Mouse (Mus musculus) natural killer cell, adult 2 months (primary cell): ENCODE data around the gene Tas2r135.

Experiments
- DNase-seq, 2 experiments: peaks; one replicate each; pipeline ENCODE4 v3.0.0; 2022; ENCODE audit warnings: low spot score in 2 of 2

Gene Tas2r135

DNA sequence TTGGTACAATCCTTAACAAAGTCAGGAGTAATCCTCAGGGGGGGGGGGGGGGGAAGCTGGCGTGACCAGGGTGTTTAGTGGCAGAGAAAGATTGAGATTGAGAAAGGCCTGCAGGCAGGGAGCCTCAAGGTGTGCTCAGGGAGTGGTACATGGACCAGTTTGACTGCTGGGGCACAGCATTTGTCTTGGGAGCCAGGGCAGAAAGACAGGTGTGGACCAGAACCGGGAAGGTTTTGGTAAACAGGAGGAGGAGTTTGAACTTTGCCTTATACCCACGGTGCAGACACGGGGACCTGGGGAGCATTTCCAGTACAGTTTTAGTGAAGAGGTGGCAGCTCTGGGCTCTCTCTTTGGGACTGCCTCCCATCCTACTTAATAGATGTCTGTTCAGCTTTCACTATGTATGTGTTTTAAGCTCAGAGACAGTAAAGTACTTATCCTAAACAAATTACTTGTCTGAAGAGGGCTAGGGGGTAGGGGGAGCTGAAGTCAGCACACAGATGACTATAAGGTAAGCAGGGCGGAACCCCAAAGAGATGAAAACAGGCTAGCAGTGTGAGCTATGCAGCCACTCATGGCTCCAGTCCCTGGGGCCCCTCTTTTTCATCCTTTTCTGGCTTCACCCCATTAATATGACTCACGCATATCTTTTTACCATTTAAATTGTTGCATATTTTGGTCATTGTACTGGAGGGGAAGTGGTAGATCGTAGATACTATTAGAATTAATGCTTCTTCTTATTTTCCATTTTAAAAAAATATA is 31.4 kb upstream of the Tas2r135 start:
- DNase-seq: no peak

DNA sequence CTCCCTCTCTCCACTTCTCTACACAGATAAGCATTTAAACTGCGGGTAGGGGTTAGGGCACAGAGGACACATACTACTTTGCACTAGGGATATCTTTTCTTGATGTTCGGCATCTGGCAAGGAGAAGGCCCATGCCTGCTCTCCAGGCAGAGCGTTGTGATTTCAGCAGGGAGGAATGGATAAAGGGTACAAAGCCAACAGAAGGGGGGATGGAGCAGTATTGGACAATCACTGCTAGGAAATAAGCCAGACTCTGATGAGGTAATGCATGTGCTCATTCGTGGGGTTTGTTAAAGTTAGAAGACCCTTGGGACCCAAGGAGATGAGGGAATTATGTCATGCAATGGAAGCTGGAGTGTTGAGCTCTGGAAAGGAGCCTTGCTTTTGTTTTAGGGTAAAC is 30.5 kb upstream of the Tas2r135 start:
- no peak for DNase-seq

DNA sequence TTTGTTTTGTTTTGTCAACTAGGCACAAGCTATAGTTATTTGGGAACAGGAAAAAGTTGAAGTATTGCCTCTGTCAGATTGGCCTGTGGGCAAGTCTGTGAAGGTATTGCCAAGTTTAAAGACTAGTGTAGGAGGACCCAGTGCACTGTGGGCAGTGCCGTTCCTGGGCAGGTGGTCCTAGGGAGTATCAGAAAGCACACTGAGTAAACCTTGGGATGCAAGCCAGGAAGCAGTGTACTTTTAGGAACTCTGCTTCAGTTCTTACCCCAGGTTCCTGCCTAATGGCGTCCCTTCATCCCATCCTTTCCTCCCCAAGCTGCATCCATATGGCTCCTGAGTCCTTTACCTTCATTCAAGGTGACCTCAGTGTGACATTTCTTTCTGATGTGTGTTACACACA is 30.1 kb upstream of the Tas2r135 start:
- no peak for DNase-seq

DNA sequence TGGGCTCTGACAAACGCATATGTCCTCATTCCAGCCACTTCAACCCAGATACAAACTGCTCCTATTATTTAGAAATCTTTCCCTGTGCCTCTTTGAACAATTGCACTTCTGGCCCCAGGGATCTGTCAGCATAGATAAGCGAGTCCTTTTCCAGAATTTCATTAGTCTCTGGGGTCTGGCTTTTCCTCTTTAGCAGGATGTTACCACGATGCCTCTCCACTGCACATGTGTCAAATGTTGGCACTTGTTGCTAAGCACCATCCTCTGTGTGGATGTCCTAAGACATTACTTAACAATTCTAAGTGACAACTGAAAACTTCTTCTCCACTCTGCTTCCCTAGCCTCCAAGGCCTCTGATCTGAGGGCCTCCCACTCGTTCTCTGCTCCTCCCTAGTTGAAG is 29.2 kb upstream of the Tas2r135 start:
- DNase-seq: no peak

DNA sequence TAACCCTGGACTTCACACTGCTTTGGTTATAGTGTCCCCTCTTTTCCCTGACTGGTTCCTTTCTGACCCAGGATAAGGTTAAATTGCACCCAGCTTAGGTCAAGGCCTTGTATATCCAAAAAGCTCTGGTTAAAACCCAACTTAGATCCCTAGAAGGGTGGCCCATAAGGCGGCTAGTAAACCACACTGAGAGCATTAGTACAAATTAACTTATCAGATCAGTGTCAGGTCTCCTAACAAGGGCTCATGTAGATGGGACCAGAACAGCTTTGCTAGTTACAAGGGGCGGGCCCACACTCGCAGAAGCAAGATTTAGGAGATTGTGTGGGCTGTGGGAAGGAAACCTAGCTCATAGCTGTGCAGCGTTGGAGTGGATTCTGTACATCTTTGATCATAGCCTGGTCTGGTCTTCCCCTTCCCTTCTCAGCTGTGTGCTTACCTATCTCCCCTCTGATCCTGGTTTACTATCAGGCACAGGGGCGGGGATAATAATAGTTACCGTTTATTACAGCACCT is 28.7 kb upstream of the Tas2r135 start:
- DNase-seq: no peak

DNA sequence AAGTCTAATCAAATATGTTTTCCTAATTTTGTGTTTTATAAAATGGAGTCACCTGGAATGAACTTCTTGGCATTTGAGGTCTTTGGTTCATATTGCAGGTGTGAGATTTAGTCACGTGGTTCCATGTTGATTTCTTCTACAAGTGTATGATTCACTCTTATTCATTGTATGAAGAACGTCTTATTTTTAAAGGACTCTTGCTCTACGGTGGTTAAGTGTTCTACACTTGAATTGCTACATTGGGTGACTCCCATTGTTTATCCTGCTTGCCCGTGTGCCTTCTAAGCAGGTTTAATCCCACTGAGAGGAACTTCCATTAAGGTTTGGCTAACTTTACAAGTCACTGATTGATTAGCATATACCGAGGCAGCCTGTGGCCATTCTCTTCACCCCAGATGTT is 28.0 kb upstream of the Tas2r135 start:
- no peak for DNase-seq

DNA sequence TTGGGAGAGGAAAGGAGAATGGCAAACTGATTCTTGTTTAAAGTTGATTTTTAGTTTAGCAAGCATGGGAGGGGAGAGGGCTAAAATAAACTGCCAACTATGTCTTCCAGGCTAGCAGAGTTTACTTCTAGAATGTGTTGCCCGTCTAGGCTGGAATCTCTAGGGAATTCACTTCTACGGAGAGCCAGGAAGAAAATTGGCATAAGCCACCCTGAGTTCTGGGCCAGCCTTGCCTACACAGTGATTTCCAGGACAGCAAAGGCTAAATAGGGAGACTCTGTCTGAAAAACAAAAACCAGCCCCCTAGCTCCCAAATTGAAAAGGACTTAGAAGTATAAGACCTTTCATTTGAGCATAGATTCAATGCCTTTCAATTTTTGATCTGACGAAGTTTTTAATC is 25.7 kb upstream of the Tas2r135 start:
- DNase-seq: no peak

DNA sequence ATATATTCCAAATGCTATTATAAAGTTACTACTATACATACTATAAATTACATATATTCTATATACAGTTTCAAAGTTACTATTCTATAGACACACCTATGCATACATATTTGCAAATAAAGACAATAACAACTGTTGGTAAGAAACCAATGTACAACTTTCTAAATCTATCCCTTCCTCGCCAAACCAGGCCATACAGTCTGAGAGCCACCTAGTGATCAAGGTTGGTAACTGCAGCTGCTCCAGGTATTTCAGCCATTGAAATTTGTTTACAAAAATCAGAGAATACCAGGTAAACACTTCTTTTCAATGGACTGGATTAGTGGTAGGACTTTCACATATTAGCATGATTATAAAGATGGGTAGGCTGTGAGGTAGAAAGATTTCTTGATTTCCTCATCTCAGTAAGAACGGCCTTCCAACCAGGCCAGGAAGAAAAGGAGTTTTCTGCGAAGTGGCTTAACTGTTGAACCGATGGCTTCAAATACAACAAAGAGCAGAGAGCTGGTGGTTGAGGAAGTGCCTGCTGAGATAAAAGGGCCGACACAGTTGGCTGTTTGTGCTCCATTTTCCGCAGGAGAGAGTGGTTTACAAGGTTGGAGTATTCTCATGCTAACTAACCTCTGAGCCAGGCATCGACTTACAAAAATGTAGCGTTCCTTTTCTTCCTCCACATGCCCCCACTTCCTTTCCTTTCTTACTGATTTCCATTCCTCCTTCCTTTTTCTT is 24.7 kb upstream of the Tas2r135 start:
- DNase-seq: peak; percentile 19 to 34

DNA sequence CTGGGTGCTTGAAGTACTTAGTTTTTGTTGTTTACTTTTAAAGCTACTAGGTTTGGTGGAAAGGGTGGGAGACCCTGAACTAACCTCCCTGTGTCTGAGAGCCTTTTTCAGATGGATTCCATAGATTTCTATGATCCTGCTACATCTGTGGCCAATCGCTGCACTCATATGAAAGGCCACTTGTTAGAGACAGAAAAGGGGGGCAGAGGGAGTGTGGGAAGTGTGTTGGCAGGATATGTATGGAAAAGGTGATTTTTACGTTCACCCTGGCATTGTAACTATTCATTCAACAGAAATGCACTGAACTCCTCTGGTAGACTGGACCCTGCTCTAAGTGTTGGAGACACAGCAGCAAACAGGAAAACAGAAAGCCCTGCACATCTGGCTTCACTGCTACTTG is 24.0 kb upstream of the Tas2r135 start:
- no peak for DNase-seq

DNA sequence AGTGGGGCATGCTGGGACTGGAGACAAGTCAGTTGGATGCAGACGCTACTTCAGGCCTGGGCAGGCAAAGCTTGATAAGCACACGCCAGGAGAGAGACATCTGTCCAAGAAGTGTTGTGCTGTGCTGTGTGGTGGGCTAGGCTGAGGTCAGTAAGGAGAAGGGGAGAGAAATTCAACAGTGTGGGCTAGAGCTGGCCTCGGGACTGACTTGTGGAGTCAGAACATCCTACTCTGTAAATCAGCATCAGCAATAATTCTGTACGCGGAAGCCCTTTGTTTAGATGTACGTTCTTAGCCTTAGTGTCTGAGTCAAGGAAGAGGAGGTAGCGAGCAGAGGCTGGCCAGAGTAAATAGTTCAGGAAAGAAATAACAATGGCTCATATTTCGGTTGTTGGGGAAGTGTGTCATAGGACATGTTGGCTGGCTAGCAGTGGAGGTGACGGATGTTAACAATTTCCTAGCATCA is 23.3 kb upstream of the Tas2r135 start:
- DNase-seq: no peak

DNA sequence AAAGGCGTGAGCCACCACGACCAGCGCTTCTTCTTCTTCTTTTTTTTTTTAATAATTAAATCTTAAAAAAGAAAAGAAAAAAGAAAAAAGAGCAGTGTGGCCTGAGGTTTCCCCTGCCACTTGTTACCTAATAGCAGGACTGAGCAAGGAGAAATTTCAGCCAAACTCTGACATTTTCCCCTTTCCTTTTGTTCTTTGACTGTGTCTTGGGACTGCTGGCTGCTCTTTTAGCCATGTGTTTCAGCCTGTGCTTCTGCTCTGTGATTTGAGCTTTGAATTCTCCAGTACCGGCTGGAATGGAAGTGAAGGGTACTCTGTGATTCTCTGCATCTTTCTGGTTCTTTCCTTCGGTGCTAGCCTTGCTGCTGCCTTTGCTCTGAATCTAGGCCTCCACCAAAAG is 21.9 kb upstream of the Tas2r135 start:
- DNase-seq: no peak

DNA sequence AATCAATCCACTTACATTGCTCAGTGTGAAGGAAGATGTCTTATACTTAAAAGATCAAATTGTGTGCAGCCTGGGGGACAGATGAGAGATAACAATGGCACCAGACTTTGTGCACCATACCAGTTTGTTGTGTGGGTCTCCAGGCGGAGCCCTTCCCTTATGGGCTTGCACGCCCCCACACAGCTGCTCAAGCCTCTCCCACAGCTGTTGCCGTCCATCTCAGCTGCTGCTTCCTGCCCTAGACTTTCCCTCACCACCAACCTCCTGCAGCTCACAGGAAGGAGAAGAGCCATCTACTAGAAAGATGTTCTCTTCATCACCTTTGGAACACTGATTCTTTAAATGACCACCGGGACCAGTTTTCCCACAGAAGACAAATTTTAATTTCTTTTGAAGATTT is 19.6 kb upstream of the Tas2r135 start:
- no peak for DNase-seq

DNA sequence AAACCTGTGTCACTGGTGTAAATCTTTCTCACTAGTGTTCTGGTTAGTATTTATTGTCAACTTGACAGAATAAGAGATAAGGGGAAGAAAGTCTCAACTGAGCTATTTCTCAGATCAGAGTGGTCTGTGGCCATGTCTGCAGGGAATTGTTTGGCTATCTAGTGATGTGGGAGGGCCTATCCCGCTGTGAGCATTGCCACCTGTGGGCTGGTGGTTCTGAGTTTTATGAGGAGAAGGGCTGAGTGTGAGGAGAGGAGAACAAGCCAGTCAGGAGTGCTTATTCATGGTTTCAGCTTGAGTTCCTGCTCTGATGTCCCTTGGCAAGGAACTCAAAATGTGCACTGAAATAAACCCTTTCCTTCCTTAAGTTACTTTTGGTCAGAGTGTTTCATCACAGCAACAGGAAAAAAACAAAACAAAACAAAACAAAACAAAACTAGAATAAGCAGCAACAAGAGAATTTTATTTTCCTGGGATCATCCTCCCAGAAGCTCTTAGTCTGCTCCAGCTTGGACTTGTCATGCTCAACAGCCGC is 13.4 kb upstream of the Tas2r135 start:
- no peak for DNase-seq

DNA sequence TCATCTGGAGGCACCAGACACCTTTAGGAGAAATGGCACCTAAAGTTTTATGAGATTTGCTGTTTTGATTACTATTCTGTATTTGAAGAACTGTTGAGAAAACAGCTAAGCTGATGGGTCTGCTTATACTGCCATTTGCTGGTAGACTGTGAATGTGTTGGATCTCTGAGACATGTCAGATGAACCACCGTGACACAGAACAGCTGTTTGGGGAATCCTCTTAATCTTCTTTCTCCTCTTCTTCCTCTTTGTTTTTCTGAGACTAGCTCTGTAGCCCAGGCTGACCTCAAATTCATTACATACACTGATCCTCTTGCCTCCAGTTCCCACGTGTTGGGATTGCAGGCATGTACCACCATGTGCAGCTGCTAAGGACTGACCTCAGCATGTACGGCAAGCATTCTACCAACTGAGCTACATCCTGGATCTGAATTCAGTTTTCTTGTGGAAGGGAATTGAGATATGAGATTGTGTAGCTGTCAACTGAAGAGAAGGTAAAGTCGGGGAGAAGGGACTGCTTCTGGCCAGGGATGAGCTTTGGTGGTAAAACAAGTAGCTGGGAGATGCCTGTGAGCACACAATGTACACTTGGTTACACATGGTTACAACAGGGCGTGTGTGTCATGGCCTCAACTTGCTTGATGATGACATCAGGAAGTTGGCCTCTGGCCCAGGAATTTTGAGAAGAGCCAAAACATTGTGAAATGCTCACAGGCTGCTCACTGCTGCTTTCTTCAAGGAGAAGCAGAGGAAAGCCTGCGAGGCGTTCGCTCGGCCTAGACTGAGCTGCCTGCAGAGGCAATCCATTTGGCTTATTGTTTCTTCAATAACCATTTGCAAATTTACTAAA is 9.0 kb upstream of the Tas2r135 start:
- no peak for DNase-seq

DNA sequence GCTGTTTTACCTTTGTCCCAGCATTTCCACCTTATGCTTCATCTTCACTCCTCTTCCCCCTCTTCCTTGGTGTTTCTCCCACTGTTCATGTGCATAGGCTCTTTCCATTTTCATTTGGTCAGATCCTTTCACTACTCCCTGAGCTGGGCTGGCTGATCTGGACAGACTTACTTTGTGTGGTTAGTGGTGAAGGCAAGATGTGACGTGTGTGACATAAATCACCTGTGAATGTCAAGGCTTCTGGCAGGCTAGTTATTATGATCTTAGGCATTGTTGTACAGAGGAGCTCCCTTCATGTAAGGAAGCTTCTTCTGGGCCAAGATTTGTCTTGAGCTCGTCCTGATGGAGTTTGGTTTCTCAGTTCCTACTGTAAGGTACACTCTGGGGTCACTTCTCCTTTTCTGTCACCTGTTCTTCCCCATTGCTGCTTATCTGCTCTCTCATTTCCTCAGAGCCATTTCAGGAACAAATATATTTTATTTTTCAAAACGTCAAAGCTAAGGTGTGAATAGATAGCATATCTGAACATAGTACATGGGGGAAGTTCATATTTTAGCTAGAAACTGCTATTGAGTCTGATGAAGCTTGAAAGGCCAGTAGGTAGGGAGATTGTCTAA is 8.1 kb upstream of the Tas2r135 start:
- DNase-seq: peak in 1 of 2 experiments; percentile 24

DNA sequence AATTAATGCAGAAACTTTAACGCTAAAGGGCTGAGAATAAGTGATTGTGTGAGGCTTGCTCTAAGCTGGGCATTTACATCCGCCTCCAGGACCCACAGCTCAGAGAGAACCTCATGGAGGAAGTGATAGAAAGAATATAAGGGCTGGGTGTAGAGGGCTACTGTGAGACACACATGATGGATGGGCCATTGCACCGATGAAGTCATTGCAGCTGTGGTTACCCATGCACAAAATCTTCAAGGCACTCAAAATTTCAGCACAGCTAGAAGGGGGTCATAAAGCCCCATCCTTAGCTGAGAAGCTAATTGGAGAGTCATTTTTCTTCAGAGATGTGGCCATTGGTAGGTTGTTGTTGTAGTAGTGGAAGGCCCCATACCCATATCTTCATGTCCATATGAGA is 6.9 kb upstream of the Tas2r135 start:
- peak in 1 of 2 experiments; percentile 16 for DNase-seq

DNA sequence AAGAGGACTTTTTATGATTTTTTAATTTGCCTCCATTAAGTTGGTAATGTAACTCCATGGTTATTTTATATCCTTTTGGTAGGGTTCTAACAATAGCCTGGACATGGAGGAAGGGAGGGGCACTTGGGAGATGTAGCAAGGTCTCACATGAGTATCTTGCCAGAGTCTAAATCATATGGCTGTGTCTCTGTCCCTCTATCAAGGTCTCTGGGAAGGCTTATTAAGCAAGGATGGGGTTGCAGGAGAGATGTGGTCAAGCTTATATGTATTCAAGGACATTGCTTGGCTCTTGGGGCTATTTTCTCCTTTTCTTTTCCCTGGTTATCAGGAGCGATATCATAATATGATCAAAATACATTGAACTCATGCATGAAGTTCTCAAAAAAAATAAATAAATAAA is 6.2 kb upstream of the Tas2r135 start:
- no peak for DNase-seq

DNA sequence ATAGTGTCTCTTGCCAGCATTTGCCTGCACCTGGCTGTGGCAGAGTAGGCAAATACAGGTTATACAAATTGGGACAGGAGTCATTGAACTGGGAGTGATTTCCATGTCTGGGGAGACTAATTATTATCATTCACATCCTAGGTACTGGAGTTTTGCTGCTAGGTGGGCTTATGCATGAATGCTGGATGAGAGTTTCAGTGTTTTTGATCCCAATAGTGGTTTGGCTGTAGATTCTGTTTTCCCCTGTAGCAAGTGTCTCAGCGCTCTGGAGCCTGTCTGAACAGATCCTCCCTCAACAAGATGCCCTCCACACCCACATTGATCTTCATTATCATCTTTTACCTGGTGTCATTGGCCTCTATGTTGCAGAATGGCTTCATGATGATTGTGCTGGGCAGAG is 5.3 kb upstream of the Tas2r135 start, which contains the start of gene Tas2r143:
Gene Tas2r143 (plus strand): TSS at position 301 of the 400 bp plus-strand sequence.
- no peak for DNase-seq

DNA sequence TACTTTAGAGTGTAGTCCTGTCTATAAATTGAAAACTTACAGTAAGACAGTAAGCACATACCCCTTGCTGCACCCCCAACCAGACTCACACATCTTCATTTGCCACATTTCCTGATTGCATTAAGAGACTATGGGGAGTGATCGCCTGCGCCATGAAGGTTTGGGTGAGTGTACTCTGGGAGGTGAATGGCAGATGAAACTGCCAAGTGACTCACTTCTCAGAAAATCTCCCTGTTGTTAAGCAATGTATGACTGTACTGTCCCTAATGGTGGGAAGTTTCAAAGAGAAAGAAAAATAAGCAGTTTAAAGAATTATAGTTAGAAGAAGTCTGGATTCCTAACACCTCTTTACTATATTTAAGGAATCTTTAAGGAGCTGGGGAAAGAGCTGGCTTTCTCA is 14.2 kb downstream of the Tas2r135 start:
- DNase-seq: no peak

DNA sequence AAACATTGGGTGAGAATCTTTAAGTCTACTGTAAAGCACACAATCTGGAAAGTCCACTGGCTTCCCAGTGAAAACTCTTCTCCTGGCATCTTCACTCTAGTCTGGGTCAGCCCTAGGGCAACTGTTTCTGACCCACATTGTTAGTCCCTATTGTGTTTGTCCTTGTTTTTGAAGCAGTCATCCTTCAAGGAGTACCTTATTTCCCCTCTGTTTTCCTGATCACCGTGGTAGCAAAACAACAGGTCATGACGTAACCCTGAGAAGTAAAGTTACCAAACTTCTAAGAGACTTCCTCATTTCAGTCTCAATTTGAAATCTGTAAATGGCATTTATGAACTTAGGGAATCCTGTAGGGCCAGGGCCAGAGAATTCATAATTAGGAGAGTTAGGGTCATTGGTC is 16.2 kb downstream of the Tas2r135 start:
- DNase-seq: peak in 1 of 2 experiments; percentile 44

DNA sequence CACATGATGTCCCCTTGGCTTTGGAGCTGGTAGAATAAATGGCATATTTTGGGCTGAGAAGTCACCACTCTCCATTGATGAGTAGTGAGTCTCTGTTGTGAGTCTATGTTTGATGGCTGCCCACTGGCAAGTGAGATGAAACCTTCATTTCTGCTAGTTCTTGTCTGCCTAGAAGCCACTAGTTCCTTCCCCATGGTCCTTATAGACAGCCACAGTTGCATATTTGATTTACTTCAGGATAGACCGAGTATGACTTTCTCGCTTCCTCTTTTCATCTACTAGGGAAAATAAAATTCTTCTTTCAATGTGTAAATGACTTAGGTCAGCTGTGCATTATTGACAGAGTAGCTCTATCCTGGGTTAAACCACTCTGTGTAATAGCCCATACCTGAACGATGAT is 19.2 kb downstream of the Tas2r135 start:
- no peak for DNase-seq
